Mouse (Mus musculus): Measurements from ENCODE around the gene Prrg2.

The Prrg2 gene

DNA sequence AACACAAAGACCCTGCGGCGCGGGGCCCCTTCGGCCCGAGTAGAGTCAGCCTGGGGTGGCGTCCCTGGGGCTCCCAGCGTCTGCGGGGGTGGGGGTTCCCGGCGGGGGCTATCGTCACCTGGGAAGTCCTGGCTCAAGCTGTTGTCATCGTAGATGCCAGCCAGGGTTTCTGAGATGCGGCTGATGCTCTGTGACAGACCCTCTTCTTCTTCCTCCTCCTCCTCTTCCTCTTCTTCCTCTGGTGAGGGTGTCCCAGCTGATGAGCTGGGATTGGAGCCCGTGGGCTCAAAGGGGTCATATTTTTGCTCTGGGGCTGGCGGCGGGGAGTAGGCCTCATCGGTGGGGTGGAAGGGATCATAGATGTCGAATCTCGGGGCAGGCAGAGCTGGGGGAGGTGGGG is 54.1 kb downstream of the Prrg2 start:
- DNase-seq (ENCODE audit: low spot score) = no peak

DNA sequence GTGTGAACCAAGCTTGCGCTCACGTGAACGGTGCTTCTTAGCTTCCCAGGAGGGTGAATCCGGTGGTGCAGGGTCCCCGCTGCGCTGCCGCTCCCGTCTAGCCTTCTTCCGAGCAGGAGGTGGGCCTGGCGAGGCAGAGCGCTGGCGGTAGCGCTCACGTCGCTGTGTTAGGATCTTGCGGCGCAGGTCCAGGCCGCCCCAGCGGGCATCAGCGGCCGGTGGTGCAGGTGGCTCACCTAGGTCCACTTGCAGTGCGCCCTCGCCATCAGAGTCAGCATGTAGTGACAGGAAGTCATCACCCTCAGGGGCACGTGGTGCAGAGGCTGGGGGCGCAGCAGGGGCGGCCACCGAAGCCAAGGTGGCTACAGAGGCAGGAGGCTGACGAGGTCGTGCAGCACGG is 54.6 kb downstream of the Prrg2 start:
- DNase-seq (ENCODE audit: low spot score) = no peak

DNA sequence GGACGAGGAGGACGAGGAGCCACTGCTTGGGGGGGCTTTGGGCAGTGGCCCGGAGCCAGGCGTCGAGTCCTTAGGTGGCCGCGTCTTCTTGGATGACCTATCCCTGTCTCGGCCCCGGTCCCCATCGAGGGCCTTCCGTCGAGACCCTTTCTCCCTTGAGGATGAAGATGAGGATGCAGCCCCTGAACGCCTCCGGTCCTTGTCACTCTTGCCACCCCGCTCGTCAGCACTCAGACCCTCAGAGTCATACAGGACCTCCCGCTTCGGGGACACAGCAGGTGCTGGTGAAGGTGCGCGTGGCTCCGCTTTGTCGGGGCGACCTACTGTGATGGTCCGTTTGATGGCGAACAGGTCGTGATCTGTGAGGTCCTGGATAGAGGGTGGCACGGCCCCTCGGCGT is 55.3 kb downstream of the Prrg2 start:
- no peak for DNase-seq (ENCODE audit: low spot score)

DNA sequence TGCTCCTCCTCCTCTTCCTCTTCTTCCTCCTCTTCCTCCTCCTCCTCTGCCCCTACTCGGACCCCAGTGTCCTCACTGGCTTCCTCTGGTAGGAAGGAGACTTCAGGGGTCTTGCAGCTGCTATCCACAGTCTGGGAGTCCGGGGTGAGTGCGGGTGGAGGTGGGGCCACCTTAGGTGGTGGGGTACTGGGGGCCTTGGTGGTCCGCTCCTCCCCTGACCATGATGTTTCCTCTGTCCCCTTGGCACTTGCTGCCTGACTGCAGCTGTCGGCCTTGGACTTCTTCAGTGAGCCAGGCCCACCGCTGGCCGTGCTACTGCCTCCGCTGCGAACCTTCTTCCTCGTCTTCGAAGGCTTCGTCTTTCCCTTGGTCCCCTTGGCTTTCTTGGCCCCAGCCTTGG is 56.0 kb downstream of the Prrg2 start:
- no peak for DNase-seq (ENCODE audit: low spot score)

DNA sequence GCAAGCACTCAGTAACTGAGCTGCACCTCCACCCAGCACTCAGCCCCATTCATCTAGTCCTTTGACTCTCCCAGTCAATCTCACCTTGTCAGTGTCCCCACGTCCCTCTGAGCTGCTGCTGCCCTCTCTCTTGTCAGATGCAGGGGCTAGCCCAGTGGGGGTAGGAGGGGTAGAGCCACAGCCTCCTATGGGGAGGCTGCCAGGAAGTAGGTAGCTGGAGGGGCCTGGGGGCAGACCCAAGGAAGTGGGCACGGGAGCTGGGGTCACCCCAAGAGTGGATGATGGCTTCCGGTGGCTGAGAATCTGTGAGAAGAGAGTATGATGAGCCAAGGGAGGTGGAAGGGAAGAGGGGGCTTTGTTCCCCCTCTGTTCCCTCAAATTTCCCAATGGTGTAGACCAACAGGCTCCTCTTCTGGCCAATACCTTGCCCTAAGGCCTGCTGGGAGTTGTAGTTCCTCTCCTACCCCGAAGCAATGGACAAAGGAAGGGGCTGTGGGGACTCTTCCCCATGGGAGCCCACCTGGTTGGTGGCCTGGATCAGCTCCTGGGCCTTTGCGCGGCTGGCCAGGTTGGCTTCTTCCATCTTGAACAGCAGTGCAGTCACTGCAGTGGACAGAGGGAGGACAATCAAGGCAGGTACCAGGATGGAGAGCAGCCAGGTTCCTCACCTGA is 57.0 kb downstream of the Prrg2 start:
- DNase-seq (ENCODE audit: low spot score) = no peak

DNA sequence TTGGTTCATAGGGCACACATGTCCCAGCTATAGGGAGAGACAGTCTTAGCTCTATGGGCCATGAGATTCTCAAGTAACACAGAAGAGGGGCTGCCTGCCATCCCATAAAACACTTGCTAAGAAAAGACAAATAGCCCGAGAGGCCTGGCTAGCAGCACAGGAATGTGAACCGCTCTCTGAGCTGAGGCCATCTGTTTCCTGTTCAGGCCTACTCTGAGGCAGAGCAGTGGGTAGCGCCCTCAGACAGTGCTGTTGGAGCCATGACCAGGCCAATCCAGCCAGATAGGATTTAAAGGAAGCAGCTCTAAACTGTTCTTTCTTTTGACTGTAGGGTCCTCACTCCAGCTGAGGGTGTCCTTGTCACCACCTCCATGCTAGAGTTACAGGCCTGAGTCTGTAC is 57.9 kb downstream of the Prrg2 start:
- no peak for DNase-seq (ENCODE audit: low spot score)

Data from c-Kit-positive CD71-positive TER-119-positive erythroid progenitor cells, embryonic 14.5 days (primary cell).